Mouse (Mus musculus): ENCODE measurements around the gene Zfp800. TPM values are rescaled to one million over a fixed set of nuclear protein-coding genes. Genes with fewer than 3 reads are reported as not detected.

The Zfp800 gene
- polyA plus RNA-seq, 1 experiment from 2014 or later, result 27.1 TPM

Other genes with a start within 250 kb of the Zfp800 start
- 390 and 430 TPM in 2 replicates for gene Arf5, start 25.6 kb upstream of the Zfp800 start, polyA plus RNA-seq (2014; fragmentation: Nextera tagmentation; extraction: Ambion mirVana)
- gene Fscn3, start 29.8 kb upstream of the Zfp800 start, polyA plus RNA-seq (2014; fragmentation: Nextera tagmentation; extraction: Ambion mirVana), result not detected in 2 replicates
- gene Gcc1, start 30.4 kb upstream of the Zfp800 start, polyA plus RNA-seq (2014; fragmentation: Nextera tagmentation; extraction: Ambion mirVana), result 8.4 and 9.5 TPM in 2 replicates
- not detected in 2 replicates for gene Pax4, start 51.3 kb upstream of the Zfp800 start, polyA plus RNA-seq (2014; fragmentation: Nextera tagmentation; extraction: Ambion mirVana)
- 56.9 and 84.5 TPM in 2 replicates for gene Snd1, start 77.1 kb upstream of the Zfp800 start, polyA plus RNA-seq (2014; fragmentation: Nextera tagmentation; extraction: Ambion mirVana)

All from midbrain, embryonic 14.5 days (tissue).